Mouse (Mus musculus): Measurements from ENCODE around the gene Ccdc74a. TPM values are rescaled to one million over a fixed set of nuclear protein-coding genes. Genes with fewer than 3 reads are reported as not detected.
"Not testable (repeated sequence)": the region's sequence is repeated elsewhere in the genome, so short reads cannot be mapped to it uniquely, and the experiment has no call there.

Ccdc74a gene
- total RNA-seq (2021): 10 to 100 TPM; 22.3 to 26.4 TPM

GRCm38 (mm10) chr16:17646310-17647114 lies at the start of gene Ccdc74a:
TSS of gene Ccdc74a (plus strand) at chr16:17646470.
- intact Hi-C loops (cut with DNase I): no loop called here

GRCm38 (mm10) chr16:17600944-17601562 lies 45.2 kb upstream of the Ccdc74a start:
- intact Hi-C loops (cut with DNase I): no loop called here
- no peak for DNase-seq (ENCODE audit: low spot score in 2 of 2)

More at GRCm38 (mm10) chr16:17646310-17647114, at the start of gene Ccdc74a:
- peak; percentile 80 to 84 for DNase-seq (ENCODE audit: low spot score in 2 of 2)

GRCm38 (mm10) chr16:17604941-17605340 lies 41.3 kb upstream of the Ccdc74a start:
- intact Hi-C loops (cut with DNase I): no loop called here
- no peak for DNase-seq (ENCODE audit: low spot score in 2 of 2)

GRCm38 (mm10) chr16:17605684-17606083 lies 40.6 kb upstream of the Ccdc74a start:
- DNase-seq (ENCODE audit: low spot score in 2 of 2): peak in 1 of 2 experiments; percentile 70
- intact Hi-C loops (cut with DNase I): no loop called here

GRCm38 (mm10) chr16:17611383-17611782 lies 34.9 kb upstream of the Ccdc74a start:
- intact Hi-C loops (cut with DNase I): no loop called here
- DNase-seq (ENCODE audit: low spot score in 2 of 2): peak in 1 of 2 experiments; percentile 80

GRCm38 (mm10) chr16:17614740-17615139 lies 31.5 kb upstream of the Ccdc74a start:
- DNase-seq (ENCODE audit: low spot score in 2 of 2): not testable (repeated sequence)
- intact Hi-C loops (cut with DNase I): loop anchor here (2.0 kb wide), 1 partner anchor 56 kb away; no protein-coding TSS in a partner anchor

- intact Hi-C loops (cut with DNase I): no loop called here
- no peak for DNase-seq (ENCODE audit: low spot score in 2 of 2)
These were observed 30.1 kb upstream of the Ccdc74a start for GRCm38 (mm10) chr16:17616212-17616611.

GRCm38 (mm10) chr16:17617922-17618565 lies 28.2 kb upstream of the Ccdc74a start:
- intact Hi-C loops (cut with DNase I): no loop called here
- DNase-seq (ENCODE audit: low spot score in 2 of 2): peak; percentile 48 to 56

- intact Hi-C loops (cut with DNase I): no loop called here
- DNase-seq (ENCODE audit: low spot score in 2 of 2): peak; percentile 87 to 90
These were observed 26.8 kb upstream of the Ccdc74a start, which contains the start of gene Smpd4 for GRCm38 (mm10) chr16:17619198-17620105. TSS of gene Smpd4 (plus strand) at chr16:17619354.

GRCm38 (mm10) chr16:17621936-17622335 lies 24.3 kb upstream of the Ccdc74a start:
- DNase-seq (ENCODE audit: low spot score in 2 of 2): no peak
- intact Hi-C loops (cut with DNase I): no loop called here

- intact Hi-C loops (cut with DNase I): no loop called here
- DNase-seq (ENCODE audit: low spot score in 2 of 2): peak in 1 of 2 experiments; percentile 33
These were observed 20.6 kb upstream of the Ccdc74a start for GRCm38 (mm10) chr16:17625488-17626268.

GRCm38 (mm10) chr16:17626269-17626555 lies 20.1 kb upstream of the Ccdc74a start:
- peak in 1 of 2 experiments; percentile 58 for DNase-seq (ENCODE audit: low spot score in 2 of 2)
- intact Hi-C loops (cut with DNase I): no loop called here

- DNase-seq (ENCODE audit: low spot score in 2 of 2): peak in 1 of 2 experiments; percentile 42
- intact Hi-C loops (cut with DNase I): no loop called here
These were observed 13.7 kb upstream of the Ccdc74a start for GRCm38 (mm10) chr16:17632580-17632979.

- intact Hi-C loops (cut with DNase I): no loop called here
- no peak for DNase-seq (ENCODE audit: low spot score in 2 of 2)
These were observed 12.6 kb upstream of the Ccdc74a start for GRCm38 (mm10) chr16:17633481-17634181.

- no peak for DNase-seq (ENCODE audit: low spot score in 2 of 2)
- intact Hi-C loops (cut with DNase I): no loop called here
These were observed 9.4 kb upstream of the Ccdc74a start for GRCm38 (mm10) chr16:17636904-17637303.

GRCm38 (mm10) chr16:17637610-17638009 lies 8.7 kb upstream of the Ccdc74a start:
- DNase-seq (ENCODE audit: low spot score in 2 of 2): no peak
- intact Hi-C loops (cut with DNase I): no loop called here

GRCm38 (mm10) chr16:17638036-17638628 lies 8.1 kb upstream of the Ccdc74a start:
- intact Hi-C loops (cut with DNase I): no loop called here

GRCm38 (mm10) chr16:17639081-17639480 lies 7.2 kb upstream of the Ccdc74a start:
- DNase-seq (ENCODE audit: low spot score in 2 of 2): no peak
- intact Hi-C loops (cut with DNase I): no loop called here

More at GRCm38 (mm10) chr16:17638036-17638628, 8.1 kb upstream of the Ccdc74a start:
- no peak for DNase-seq (ENCODE audit: low spot score in 2 of 2)

Measured in left cerebral cortex, postnatal 25 days (tissue).